Mouse (Mus musculus) intestine, embryonic 14.5 days (tissue): Measurements from ENCODE around the gene Tmod2. TPM values are rescaled to one million over a fixed set of nuclear protein-coding genes. Genes with fewer than 3 reads are reported as not detected.

Experiments used
- polyA plus RNA-seq: library from polyadenylated mRNA; unstranded; fragments of >200 nt; fragmentation: Nextera tagmentation; extraction: Ambion mirVana; gene quantifications from 2 replicates; pipeline ENCODE4 v1.2.1, GENCODE M21; 2014

Tmod2 gene
- polyA plus RNA-seq, 1 experiment from 2014 or later, result 17.6 TPM

Other genes with a start within 250 kb of the Tmod2 start
- gene Mapk6, start 201.3 kb downstream of the Tmod2 start, polyA plus RNA-seq, result 66.3 and 73.1 TPM in 2 replicates
- 35.1 and 35.3 TPM in 2 replicates for gene Leo1, start 169.8 kb downstream of the Tmod2 start, polyA plus RNA-seq
- 89.2 and 92.5 TPM in 2 replicates for gene Tmod3, start 51.7 kb downstream of the Tmod2 start, polyA plus RNA-seq
- gene Lysmd2, start 14.4 kb upstream of the Tmod2 start, polyA plus RNA-seq, result 24.3 and 26.6 TPM in 2 replicates
- 10.4 and 10.9 TPM in 2 replicates for gene Scg3, start 72.7 kb upstream of the Tmod2 start, polyA plus RNA-seq
- 9.8 and 11.2 TPM in 2 replicates for gene Bmp5, start 164.0 kb upstream of the Tmod2 start, polyA plus RNA-seq